Mouse (Mus musculus): ENCODE data around the gene Cemip. TPM values are rescaled to one million over a fixed set of nuclear protein-coding genes. Genes with fewer than 3 reads are reported as not detected.
A peak's percentile ranks its signal among the peaks of the same experiment; 100 is the strongest.

The Cemip gene
- polyA plus RNA-seq, 1 experiment from 2014 or later: 0.81 TPM

- H3K9me3 ChIP-seq (ENCODE audit: control insufficient read depth, low read length): no peaks in the 10 kb centered on the region
- H3K27me3 ChIP-seq (replicated peaks; ENCODE audit: control insufficient read depth, insufficient read depth, low read length): no peaks in the 10 kb centered on the region
- H3K4me2 ChIP-seq (ENCODE audit: low read length): no peak overlapping the region
- no peak overlapping the region for H3K4me3 ChIP-seq (ENCODE audit: low read length)
- 0 out of 2 replicates have a peak, but pooled peaks have one; percentile 48 for ATAC-seq
- H3K27ac ChIP-seq (ENCODE audit: low read depth, low read length): no peak overlapping the region
- no peak overlapping the region for H3K9ac ChIP-seq (ENCODE audit: low read depth, low read length)
- 78% methylated on average over 4 of the region's 4 CpGs for WGBS
- peaks cover 6% of the 10 kb centered on the region for H3K4me1 ChIP-seq (ENCODE audit: control insufficient read depth, insufficient read depth, low read depth, low read length)
- H3K36me3 ChIP-seq (ENCODE audit: control insufficient read depth, insufficient read depth, low read length): no peaks in the 10 kb centered on the region
Measured at GRCm38 (mm10) chr7:84026090-84026489, 60.2 kb downstream of the Cemip start.

- Histone ChIP-seq H3K36me3 (ENCODE audit: control insufficient read depth, insufficient read depth, low read length) (no peaks in the 10 kb centered on the region), H3K4me2 (ENCODE audit: low read length) (no peak overlapping the region), H3K27ac (ENCODE audit: low read depth, low read length) (no peak overlapping the region), H3K27me3 (replicated peaks; ENCODE audit: control insufficient read depth, insufficient read depth, low read length) (no peaks in the 10 kb centered on the region), H3K4me3 (ENCODE audit: low read length) (no peak overlapping the region), H3K9ac (ENCODE audit: low read depth, low read length) (no peak overlapping the region), H3K9me3 (ENCODE audit: control insufficient read depth, low read length) (no peaks in the 10 kb centered on the region), H3K4me1 (ENCODE audit: control insufficient read depth, insufficient read depth, low read depth, low read length) (no peaks in the 10 kb centered on the region)
- WGBS: 79% methylated on average over 6 of the region's 6 CpGs
- no peak for ATAC-seq
Measured at GRCm38 (mm10) chr7:84023466-84023865, 62.8 kb downstream of the Cemip start.

- no peak overlapping the region for H3K9ac ChIP-seq (ENCODE audit: low read depth, low read length)
- H3K27me3 ChIP-seq (replicated peaks; ENCODE audit: control insufficient read depth, insufficient read depth, low read length): no peaks in the 10 kb centered on the region
- no peaks in the 10 kb centered on the region for H3K36me3 ChIP-seq (ENCODE audit: control insufficient read depth, insufficient read depth, low read length)
- H3K4me1 ChIP-seq (ENCODE audit: control insufficient read depth, insufficient read depth, low read depth, low read length): no peaks in the 10 kb centered on the region
- H3K4me2 ChIP-seq (ENCODE audit: low read length): no peak overlapping the region
- 83% methylated on average over 3 of the region's 3 CpGs for WGBS
- H3K27ac ChIP-seq (ENCODE audit: low read depth, low read length): no peak overlapping the region
- ATAC-seq: no peak
- no peaks in the 10 kb centered on the region for H3K9me3 ChIP-seq (ENCODE audit: control insufficient read depth, low read length)
- no peak overlapping the region for H3K4me3 ChIP-seq (ENCODE audit: low read length)
Measured at GRCm38 (mm10) chr7:84022462-84022861, 63.8 kb downstream of the Cemip start.

- Histone ChIP-seq H3K9me3 (ENCODE audit: control insufficient read depth, low read length) (no peaks in the 10 kb centered on the region), H3K4me1 (ENCODE audit: control insufficient read depth, insufficient read depth, low read depth, low read length) (peaks cover 3% of the 10 kb centered on the region), H3K4me3 (ENCODE audit: low read length) (no peak overlapping the region), H3K9ac (ENCODE audit: low read depth, low read length) (no peak overlapping the region), H3K27ac (ENCODE audit: low read depth, low read length) (no peak overlapping the region), H3K36me3 (ENCODE audit: control insufficient read depth, insufficient read depth, low read length) (no peaks in the 10 kb centered on the region), H3K4me2 (ENCODE audit: low read length) (no peak overlapping the region), H3K27me3 (replicated peaks; ENCODE audit: control insufficient read depth, insufficient read depth, low read length) (no peaks in the 10 kb centered on the region)
- ATAC-seq: no peak
Measured at GRCm38 (mm10) chr7:84019381-84019780, 66.9 kb downstream of the Cemip start.

GRCm38 (mm10) chr7:84018291-84019266 is 67.7 kb downstream of the Cemip start:
- peaks cover 3% of the 10 kb centered on the region for H3K4me1 ChIP-seq (ENCODE audit: control insufficient read depth, insufficient read depth, low read depth, low read length)
- H3K36me3 ChIP-seq (ENCODE audit: control insufficient read depth, insufficient read depth, low read length): no peaks in the 10 kb centered on the region
- H3K27ac ChIP-seq (ENCODE audit: low read depth, low read length): no peak overlapping the region
- no peaks in the 10 kb centered on the region for H3K9me3 ChIP-seq (ENCODE audit: control insufficient read depth, low read length)
- no peak overlapping the region for H3K4me2 ChIP-seq (ENCODE audit: low read length)
- H3K27me3 ChIP-seq (replicated peaks; ENCODE audit: control insufficient read depth, insufficient read depth, low read length): no peaks in the 10 kb centered on the region
- H3K4me3 ChIP-seq (ENCODE audit: low read length): no peak overlapping the region
- H3K9ac ChIP-seq (ENCODE audit: low read depth, low read length): no peak overlapping the region
- 78% methylated on average over 5 of the region's 5 CpGs for WGBS
- ATAC-seq: 0 out of 2 replicates have a peak, but pooled peaks have one; percentile 27

GRCm38 (mm10) chr7:84015050-84015449 is 71.3 kb downstream of the Cemip start:
- H3K4me1 ChIP-seq (ENCODE audit: control insufficient read depth, insufficient read depth, low read depth, low read length): peaks cover 3% of the 10 kb centered on the region
- ATAC-seq: no peak
- 100% methylated on average over 1 of the region's 1 CpGs for WGBS
- no peak overlapping the region for H3K9ac ChIP-seq (ENCODE audit: low read depth, low read length)
- no peaks in the 10 kb centered on the region for H3K9me3 ChIP-seq (ENCODE audit: control insufficient read depth, low read length)
- no peak overlapping the region for H3K4me2 ChIP-seq (ENCODE audit: low read length)
- H3K27ac ChIP-seq (ENCODE audit: low read depth, low read length): no peak overlapping the region
- no peak overlapping the region for H3K4me3 ChIP-seq (ENCODE audit: low read length)
- H3K36me3 ChIP-seq (ENCODE audit: control insufficient read depth, insufficient read depth, low read length): no peaks in the 10 kb centered on the region
- H3K27me3 ChIP-seq (replicated peaks; ENCODE audit: control insufficient read depth, insufficient read depth, low read length): no peaks in the 10 kb centered on the region

- Histone ChIP-seq H3K9me3 (ENCODE audit: control insufficient read depth, low read length) (no peaks in the 10 kb centered on the region), H3K4me1 (ENCODE audit: control insufficient read depth, insufficient read depth, low read depth, low read length) (peaks cover 3% of the 10 kb centered on the region), H3K4me2 (ENCODE audit: low read length) (no peak overlapping the region), H3K4me3 (ENCODE audit: low read length) (no peak overlapping the region), H3K27ac (ENCODE audit: low read depth, low read length) (no peak overlapping the region), H3K9ac (ENCODE audit: low read depth, low read length) (no peak overlapping the region), H3K36me3 (ENCODE audit: control insufficient read depth, insufficient read depth, low read length) (no peaks in the 10 kb centered on the region), H3K27me3 (replicated peaks; ENCODE audit: control insufficient read depth, insufficient read depth, low read length) (no peaks in the 10 kb centered on the region)
- ATAC-seq: no peak
- 69% methylated on average over 4 of the region's 4 CpGs for WGBS
Measured at GRCm38 (mm10) chr7:84013656-84014055, 72.6 kb downstream of the Cemip start.

- Histone ChIP-seq H3K4me2 (ENCODE audit: low read length) (no peak overlapping the region), H3K27ac (ENCODE audit: low read depth, low read length) (no peak overlapping the region), H3K9me3 (ENCODE audit: control insufficient read depth, low read length) (no peaks in the 10 kb centered on the region), H3K36me3 (ENCODE audit: control insufficient read depth, insufficient read depth, low read length) (no peaks in the 10 kb centered on the region), H3K9ac (ENCODE audit: low read depth, low read length) (no peak overlapping the region), H3K27me3 (replicated peaks; ENCODE audit: control insufficient read depth, insufficient read depth, low read length) (no peaks in the 10 kb centered on the region), H3K4me1 (ENCODE audit: control insufficient read depth, insufficient read depth, low read depth, low read length) (no peaks in the 10 kb centered on the region), H3K4me3 (ENCODE audit: low read length) (no peak overlapping the region)
- 73% methylated on average over 6 of the region's 6 CpGs for WGBS
- no peak for ATAC-seq
Measured at GRCm38 (mm10) chr7:84004357-84004756, 81.9 kb downstream of the Cemip start.

GRCm38 (mm10) chr7:84001516-84001915 is 84.8 kb downstream of the Cemip start:
- Histone ChIP-seq H3K9ac (ENCODE audit: low read depth, low read length) (no peak overlapping the region), H3K4me2 (ENCODE audit: low read length) (no peak overlapping the region), H3K4me1 (ENCODE audit: control insufficient read depth, insufficient read depth, low read depth, low read length) (no peaks in the 10 kb centered on the region), H3K9me3 (ENCODE audit: control insufficient read depth, low read length) (no peaks in the 10 kb centered on the region), H3K27ac (ENCODE audit: low read depth, low read length) (peak overlapping the region; percentile 25; the same call in 1 of the 2 replicates), H3K36me3 (ENCODE audit: control insufficient read depth, insufficient read depth, low read length) (no peaks in the 10 kb centered on the region), H3K27me3 (replicated peaks; ENCODE audit: control insufficient read depth, insufficient read depth, low read length) (no peaks in the 10 kb centered on the region), H3K4me3 (ENCODE audit: low read length) (no peak overlapping the region)
- WGBS: 54% methylated on average over 3 of the region's 3 CpGs
- ATAC-seq: peak; percentile 88
